Mouse (Mus musculus): ENCODE measurements at regions not wholly inside any gene's neighbourhood (a gene's known extent, or its start where the extent isn't known, plus 50 kb on each side); places are given as distances from the start of the nearest gene placed in this dataset.
"Not testable (repeated sequence)": the region's sequence is repeated elsewhere in the genome, so short reads cannot be mapped to it uniquely, and the experiment has no call there.

DNA sequence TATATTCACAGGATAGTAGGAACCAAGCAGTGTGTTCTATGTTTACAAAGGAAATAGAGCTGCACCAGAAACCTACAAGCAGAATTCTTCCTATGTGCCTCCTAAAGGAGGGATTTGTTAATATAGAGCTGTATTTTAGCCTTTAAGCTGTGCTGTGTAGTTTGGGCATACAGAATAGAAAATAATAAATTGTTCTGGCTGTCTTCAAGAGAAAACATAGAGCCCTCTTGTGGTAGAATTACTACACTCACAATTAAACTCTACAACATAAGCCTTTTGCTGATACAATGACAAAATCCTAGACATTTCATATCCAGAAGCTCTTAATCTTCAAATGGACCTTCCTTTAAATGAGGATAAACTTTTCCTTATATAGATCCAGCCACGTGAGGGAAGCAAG lies 452.9 kb upstream of the 2610301B20Rik start:
- WGBS: 43% methylated on average over 1 of the region's 1 CpGs
- ATAC-seq (ENCODE audit: insufficient number of reproducible peaks, low FRiP score): no peak

DNA sequence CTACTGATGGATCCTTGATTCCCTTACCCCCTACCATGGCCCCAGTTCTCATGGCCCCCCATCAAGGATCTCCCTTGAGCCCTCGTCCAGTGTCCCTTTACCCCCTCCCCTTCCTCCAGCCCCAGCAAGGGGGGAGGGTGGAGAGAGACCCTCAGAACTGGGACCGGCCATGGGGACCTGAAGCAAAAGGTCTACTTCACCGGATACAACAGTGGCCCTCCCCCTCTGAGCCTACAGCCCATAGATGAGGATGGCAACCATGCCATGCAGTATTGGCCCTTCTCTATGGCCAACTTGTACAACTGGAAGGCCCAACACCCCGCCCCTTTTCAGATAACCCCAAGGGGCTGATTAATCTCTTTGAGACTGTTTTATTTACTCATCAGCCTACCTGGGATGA lies 439.9 kb upstream of the 2610301B20Rik start:
- Histone ChIP-seq H3K4me2 (no peak overlapping the region), H3K9ac (no peak overlapping the region), H3K36me3 (no peaks in the 10 kb centered on the region), H3K4me3 (no peak overlapping the region), H3K27me3 (replicated peaks) (no peaks in the 10 kb centered on the region), H3K9me3 (replicated peaks) (no peaks in the 10 kb centered on the region), H3K27ac (ENCODE audit: poor library complexity, severe bottlenecking) (no peak overlapping the region), H3K4me1 (replicated peaks) (no peaks in the 10 kb centered on the region)
- ATAC-seq (ENCODE audit: insufficient number of reproducible peaks, low FRiP score): no peak
- WGBS: 72% methylated on average over 4 of the region's 4 CpGs

More for the DNA sequence above, 452.9 kb upstream of the 2610301B20Rik start:
- no peaks in the 10 kb centered on the region for H3K36me3 ChIP-seq
- no peak overlapping the region for H3K9ac ChIP-seq
- no peaks in the 10 kb centered on the region for H3K9me3 ChIP-seq (replicated peaks)
- H3K27ac ChIP-seq (ENCODE audit: poor library complexity, severe bottlenecking): no peak overlapping the region
- no peak overlapping the region for H3K4me2 ChIP-seq
- no peaks in the 10 kb centered on the region for H3K27me3 ChIP-seq (replicated peaks)
- H3K4me3 ChIP-seq: no peak overlapping the region
- no peaks in the 10 kb centered on the region for H3K4me1 ChIP-seq (replicated peaks)

DNA sequence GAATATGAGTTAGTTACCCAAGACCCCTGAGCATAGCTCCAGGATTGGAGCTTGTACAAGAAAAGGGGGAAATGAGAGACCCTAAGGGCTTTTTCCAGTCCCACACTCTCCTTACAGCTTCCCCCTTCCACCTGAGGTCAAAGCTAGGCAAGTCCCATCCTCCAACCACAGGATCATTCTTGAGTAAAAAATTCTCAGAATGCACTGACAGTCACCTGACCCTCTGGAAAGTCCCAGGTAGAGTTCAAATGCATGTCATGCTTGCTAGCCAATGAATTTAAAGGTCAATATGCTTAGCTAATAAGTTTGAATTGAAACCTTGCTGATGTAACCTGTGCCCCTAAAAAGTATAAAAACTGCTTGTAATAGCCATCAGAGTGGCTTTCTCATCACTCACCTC lies 434.4 kb upstream of the 2610301B20Rik start:
- not testable (repeated sequence) for H3K4me3 ChIP-seq; H3K9ac ChIP-seq; H3K4me2 ChIP-seq; H3K4me1 ChIP-seq (replicated peaks); ATAC-seq (ENCODE audit: insufficient number of reproducible peaks, low FRiP score); H3K36me3 ChIP-seq; H3K27ac ChIP-seq (ENCODE audit: poor library complexity, severe bottlenecking); H3K27me3 ChIP-seq (replicated peaks); H3K9me3 ChIP-seq (replicated peaks)

DNA sequence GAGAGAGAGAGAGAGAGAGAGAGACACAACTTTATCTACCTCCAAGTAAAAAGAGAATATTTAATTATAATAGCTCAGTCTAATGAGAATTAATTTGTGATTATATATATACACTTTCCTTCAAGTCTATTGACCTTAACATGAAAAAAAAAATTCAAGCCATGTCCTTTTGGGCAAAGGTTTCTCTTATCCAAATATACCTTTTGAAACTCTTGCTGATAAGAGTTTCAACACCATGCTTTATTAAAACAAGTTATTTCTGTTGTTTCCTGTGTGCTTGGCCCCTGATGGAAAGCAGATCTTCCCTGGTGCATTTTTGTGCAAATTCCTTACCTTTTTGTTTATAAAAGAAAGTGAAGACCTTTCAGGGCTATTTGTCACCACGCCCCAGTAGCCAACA lies 414.7 kb upstream of the 2610301B20Rik start:
- H3K4me2 ChIP-seq: no peak overlapping the region
- H3K36me3 ChIP-seq: no peaks in the 10 kb centered on the region
- H3K27ac ChIP-seq (ENCODE audit: poor library complexity, severe bottlenecking): no peak overlapping the region
- H3K9me3 ChIP-seq (replicated peaks): no peaks in the 10 kb centered on the region
- no peak overlapping the region for H3K9ac ChIP-seq
- no peak overlapping the region for H3K4me3 ChIP-seq
- WGBS: 39% methylated on average over 1 of the region's 1 CpGs
- no peaks in the 10 kb centered on the region for H3K27me3 ChIP-seq (replicated peaks)
- ATAC-seq (ENCODE audit: insufficient number of reproducible peaks, low FRiP score): no peak
- H3K4me1 ChIP-seq (replicated peaks): no peaks in the 10 kb centered on the region

DNA sequence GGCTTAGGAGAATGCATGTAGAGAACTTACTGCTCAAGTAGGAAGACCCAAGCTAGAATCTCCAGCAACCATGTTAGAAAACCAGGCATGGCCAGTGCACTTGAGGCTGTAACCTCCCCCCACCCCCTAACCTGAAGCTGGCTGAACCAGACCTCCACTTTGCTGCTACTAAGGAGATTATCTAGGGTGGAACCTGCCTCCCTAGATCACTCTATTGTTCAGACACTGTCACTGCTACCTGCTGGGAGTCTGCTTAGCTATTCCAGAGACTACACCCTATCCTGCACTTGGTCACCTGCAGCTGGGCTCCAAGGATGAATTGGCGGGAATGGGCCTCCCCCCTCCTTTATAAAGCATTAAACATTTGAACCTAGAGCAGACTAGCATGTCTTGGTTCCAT lies 393.4 kb upstream of the 2610301B20Rik start:
- Histone ChIP-seq H3K4me3 (no peak overlapping the region), H3K27ac (ENCODE audit: poor library complexity, severe bottlenecking) (no peak overlapping the region), H3K27me3 (replicated peaks) (no peaks in the 10 kb centered on the region), H3K36me3 (no peaks in the 10 kb centered on the region), H3K9ac (no peak overlapping the region), H3K4me1 (replicated peaks) (no peaks in the 10 kb centered on the region), H3K4me2 (no peak overlapping the region), H3K9me3 (replicated peaks) (no peaks in the 10 kb centered on the region)
- 65% methylated on average over 1 of the region's 1 CpGs for WGBS
- ATAC-seq (ENCODE audit: insufficient number of reproducible peaks, low FRiP score): no peak

DNA sequence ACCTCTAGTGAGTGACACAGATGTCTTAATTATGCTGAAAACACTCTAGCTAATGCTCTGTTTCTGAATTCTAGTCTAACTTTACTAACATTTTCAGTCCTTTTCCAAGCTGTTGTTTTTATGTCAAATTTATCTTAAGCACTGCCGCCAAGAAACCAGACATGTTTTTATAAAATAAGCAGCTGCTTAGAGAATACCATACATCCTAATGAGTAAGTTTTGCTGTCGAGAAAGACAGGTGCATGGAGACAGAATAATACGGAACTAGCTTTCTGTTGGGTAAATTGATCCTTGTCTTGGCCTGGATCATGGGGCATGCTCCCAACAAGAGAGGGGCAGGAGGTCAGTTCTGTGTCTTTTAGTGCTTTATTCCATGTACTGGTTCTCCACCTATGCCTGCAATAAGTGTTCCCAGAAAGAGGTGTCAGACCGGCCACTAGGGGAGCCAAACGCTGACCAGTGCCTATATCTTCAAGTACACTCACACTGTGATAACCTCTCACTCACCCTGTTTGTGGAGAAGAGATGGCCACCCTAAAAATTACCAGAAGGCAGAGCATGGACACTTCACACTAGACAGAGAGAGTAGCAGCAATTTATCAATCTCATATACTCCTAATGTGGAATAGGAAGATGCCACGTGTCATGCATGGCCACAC lies 366.0 kb upstream of the 2610301B20Rik start:
- ATAC-seq (ENCODE audit: insufficient number of reproducible peaks, low FRiP score): no peak
- H3K4me3 ChIP-seq: no peak overlapping the region
- no peaks in the 10 kb centered on the region for H3K4me1 ChIP-seq (replicated peaks)
- no peak overlapping the region for H3K27ac ChIP-seq (ENCODE audit: poor library complexity, severe bottlenecking)
- H3K9me3 ChIP-seq (replicated peaks): no peaks in the 10 kb centered on the region
- no peaks in the 10 kb centered on the region for H3K36me3 ChIP-seq
- no peak overlapping the region for H3K4me2 ChIP-seq
- H3K9ac ChIP-seq: no peak overlapping the region
- no peaks in the 10 kb centered on the region for H3K27me3 ChIP-seq (replicated peaks)
- WGBS: 52% methylated on average over 6 of the region's 6 CpGs

DNA sequence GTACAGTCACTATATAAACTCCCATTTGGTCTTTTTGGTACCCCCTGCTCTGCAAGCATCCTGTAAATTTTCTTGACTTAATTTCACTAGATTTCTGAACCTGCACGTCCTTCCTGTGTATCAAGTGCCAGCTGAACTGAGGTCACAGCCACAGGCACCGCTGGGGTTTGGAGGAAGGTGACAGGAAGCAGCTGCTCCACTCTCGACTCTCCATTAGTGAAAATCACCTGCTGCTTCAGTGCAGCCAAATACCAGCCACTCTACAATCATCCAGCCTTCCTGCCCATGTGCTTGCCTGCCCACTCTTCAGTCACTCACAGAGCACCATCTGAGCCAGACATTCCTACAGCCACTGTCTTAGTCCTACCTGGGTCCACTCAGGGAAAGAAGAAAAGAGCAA lies 364.3 kb upstream of the 2610301B20Rik start:
- no peak overlapping the region for H3K4me3 ChIP-seq
- no peaks in the 10 kb centered on the region for H3K4me1 ChIP-seq (replicated peaks)
- no peak overlapping the region for H3K27ac ChIP-seq (ENCODE audit: poor library complexity, severe bottlenecking)
- no peak overlapping the region for H3K4me2 ChIP-seq
- H3K27me3 ChIP-seq (replicated peaks): no peaks in the 10 kb centered on the region
- ATAC-seq (ENCODE audit: insufficient number of reproducible peaks, low FRiP score): no peak
- H3K9ac ChIP-seq: no peak overlapping the region
- H3K36me3 ChIP-seq: no peaks in the 10 kb centered on the region
- no peaks in the 10 kb centered on the region for H3K9me3 ChIP-seq (replicated peaks)
- 56% methylated on average over 3 of the region's 3 CpGs for WGBS

DNA sequence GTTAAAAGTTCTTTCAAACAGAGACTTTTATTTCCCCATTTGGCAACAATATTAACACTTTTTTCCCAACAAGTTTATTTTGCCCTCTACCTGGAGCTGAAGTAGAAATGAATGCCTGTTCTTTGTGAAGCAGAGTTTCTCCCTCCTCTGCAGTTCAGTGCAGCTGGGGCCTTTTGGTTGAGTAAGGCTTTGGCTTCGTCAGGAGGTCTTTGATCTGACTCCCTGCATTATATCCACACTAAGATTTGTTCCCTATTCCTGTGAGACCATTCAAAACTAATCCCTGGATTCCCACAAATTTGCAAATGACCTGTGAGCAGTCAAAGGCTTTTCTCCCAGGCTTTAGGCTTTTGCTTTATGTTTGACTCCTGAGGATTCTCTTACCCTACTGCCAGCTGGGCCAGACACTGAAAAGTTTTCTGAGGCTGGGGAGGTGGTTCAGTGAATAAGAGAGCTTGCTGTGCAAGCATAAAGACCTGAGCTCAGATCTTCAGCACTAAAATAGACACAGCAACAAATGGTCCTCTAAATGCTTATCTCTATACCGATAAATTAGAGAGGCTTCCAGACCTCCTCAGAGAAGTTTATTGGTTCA lies 323.5 kb upstream of the 2610301B20Rik start:
- WGBS: 43% methylated on average over 2 of the region's 2 CpGs
- no peak for ATAC-seq (ENCODE audit: insufficient number of reproducible peaks, low FRiP score)
- H3K27ac ChIP-seq (ENCODE audit: poor library complexity, severe bottlenecking): no peak overlapping the region
- no peak overlapping the region for H3K4me2 ChIP-seq
- 0 out of 2 replicates have a peak, but pooled peaks cover 8% of the 10 kb centered on the region for H3K4me1 ChIP-seq (replicated peaks)
- no peak overlapping the region for H3K9ac ChIP-seq
- H3K4me3 ChIP-seq: no peak overlapping the region
- H3K9me3 ChIP-seq (replicated peaks): no peaks in the 10 kb centered on the region
- H3K27me3 ChIP-seq (replicated peaks): no peaks in the 10 kb centered on the region
- no peaks in the 10 kb centered on the region for H3K36me3 ChIP-seq

DNA sequence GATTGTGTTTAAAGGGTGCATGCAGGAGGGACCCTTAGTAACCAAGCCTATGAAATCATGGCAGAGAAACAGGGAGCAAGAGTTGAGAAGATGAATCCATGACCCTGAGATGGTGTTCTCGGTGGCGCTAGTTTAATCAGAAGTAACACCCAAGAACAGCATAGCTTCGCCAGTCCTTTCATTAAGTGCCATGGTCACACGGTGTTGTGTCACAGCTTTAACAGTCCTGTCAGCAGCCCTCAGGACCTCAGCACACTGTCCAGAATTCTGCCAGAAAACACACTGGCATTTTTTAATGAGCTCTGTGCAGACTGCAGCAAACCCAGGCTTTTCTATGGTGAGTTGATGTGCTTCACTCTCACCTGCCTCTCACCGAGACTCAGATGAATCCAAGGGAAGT lies 320.6 kb upstream of the 2610301B20Rik start:
- H3K4me3 ChIP-seq: no peak overlapping the region
- H3K36me3 ChIP-seq: no peaks in the 10 kb centered on the region
- no peak overlapping the region for H3K27ac ChIP-seq (ENCODE audit: poor library complexity, severe bottlenecking)
- WGBS: 35% methylated on average over 5 of the region's 5 CpGs
- no peaks in the 10 kb centered on the region for H3K27me3 ChIP-seq (replicated peaks)
- H3K4me1 ChIP-seq (replicated peaks): 0 out of 2 replicates have a peak, but pooled peaks cover 8% of the 10 kb centered on the region
- H3K9me3 ChIP-seq (replicated peaks): no peaks in the 10 kb centered on the region
- H3K9ac ChIP-seq: no peak overlapping the region
- ATAC-seq (ENCODE audit: insufficient number of reproducible peaks, low FRiP score): 0 out of 2 replicates have a peak, but pooled peaks have one; percentile 39
- H3K4me2 ChIP-seq: no peak overlapping the region

DNA sequence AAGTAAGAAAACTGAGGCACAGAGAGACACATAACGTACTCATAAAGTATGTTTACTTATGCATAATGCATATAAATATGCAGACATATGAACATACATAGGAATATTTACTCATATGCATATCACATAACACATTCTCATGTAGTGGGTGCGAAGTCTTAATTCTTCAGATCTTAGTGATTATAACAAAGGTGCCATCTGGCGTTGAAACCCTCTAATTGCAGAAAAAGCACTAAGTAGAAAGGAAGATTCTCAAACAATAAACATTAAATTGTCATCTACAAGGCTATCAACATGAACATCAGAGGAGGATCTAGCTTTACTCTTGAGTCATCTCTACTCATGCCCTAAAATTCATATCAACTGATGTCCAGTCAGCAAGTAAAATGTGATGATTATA lies 314.2 kb upstream of the 2610301B20Rik start:
- H3K36me3 ChIP-seq: no peaks in the 10 kb centered on the region
- 77% methylated on average over 3 of the region's 3 CpGs for WGBS
- no peaks in the 10 kb centered on the region for H3K9me3 ChIP-seq (replicated peaks)
- H3K27ac ChIP-seq (ENCODE audit: poor library complexity, severe bottlenecking): no peak overlapping the region
- ATAC-seq (ENCODE audit: insufficient number of reproducible peaks, low FRiP score): no peak
- H3K4me3 ChIP-seq: no peak overlapping the region
- no peak overlapping the region for H3K4me2 ChIP-seq
- no peak overlapping the region for H3K9ac ChIP-seq
- H3K4me1 ChIP-seq (replicated peaks): no peaks in the 10 kb centered on the region
- H3K27me3 ChIP-seq (replicated peaks): no peaks in the 10 kb centered on the region

DNA sequence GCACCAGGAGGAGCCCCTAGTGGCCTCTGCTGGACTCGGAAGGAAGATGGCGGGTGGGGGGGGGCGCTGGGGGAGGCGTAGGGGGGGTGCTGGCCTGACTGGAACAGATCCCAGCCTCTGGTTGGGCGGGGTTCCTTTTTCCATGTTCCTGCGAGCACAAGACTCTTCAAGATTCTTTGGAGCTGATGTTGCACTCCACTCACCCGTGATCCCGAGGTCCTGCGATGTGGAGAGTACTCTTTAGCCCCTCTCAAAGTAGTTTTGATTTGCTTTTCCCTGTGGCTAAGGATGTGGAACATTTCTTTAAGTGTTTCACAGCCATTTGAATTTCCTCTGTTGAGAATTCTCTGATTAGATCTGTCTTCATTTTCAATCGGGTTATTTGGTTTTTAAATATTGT lies 269.8 kb upstream of the 2610301B20Rik start:
- no peaks in the 10 kb centered on the region for H3K9me3 ChIP-seq (replicated peaks)
- no peak overlapping the region for H3K4me2 ChIP-seq
- 82% methylated on average over 10 of the region's 10 CpGs for WGBS
- H3K4me1 ChIP-seq (replicated peaks): no peaks in the 10 kb centered on the region
- no peak for ATAC-seq (ENCODE audit: insufficient number of reproducible peaks, low FRiP score)
- no peak overlapping the region for H3K9ac ChIP-seq
- H3K36me3 ChIP-seq: no peaks in the 10 kb centered on the region
- H3K4me3 ChIP-seq: no peak overlapping the region
- no peaks in the 10 kb centered on the region for H3K27me3 ChIP-seq (replicated peaks)
- H3K27ac ChIP-seq (ENCODE audit: poor library complexity, severe bottlenecking): no peak overlapping the region

All from heart, embryonic 12.5 days (tissue).